ENCODE assay signal across 11 mouse cellular contexts in the genomic region with DNA sequence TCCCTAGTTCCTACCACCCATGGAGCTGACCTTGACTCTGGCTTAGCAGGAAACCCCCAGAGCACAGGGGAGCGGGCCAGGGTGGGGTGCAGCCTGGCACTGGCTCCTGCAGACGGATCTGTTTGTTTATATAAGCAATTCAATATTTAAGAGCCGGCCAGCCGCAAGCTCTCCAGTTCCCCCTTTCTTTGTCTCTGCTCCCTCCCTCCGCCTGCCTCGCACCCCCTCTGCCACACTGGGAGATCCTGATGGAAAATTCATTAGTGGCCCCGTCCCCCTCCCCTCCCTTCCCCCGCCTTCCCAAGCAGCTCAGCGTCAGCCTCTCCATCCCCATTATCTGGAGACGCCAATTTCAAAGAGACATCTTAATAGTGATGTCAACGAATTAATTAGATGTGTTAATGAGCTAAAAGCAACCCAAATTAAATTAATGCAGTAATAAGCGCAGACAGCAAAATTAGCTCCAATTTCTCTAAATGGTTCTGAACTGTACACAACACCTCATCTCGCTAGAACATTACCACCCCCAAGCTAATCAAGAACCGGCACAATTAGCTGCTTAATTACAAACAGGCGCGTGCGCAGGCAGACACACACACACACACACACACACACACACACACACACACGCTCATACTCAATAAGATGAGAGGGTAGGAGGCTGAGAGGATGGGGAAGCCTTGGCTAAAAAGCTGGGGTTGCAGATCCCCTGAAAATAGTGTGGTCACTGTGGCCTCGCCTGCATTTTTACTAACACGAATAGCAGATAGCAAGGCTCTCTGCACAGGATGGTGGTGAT. TPM values are rescaled to one million over a fixed set of nuclear protein-coding genes. Genes with fewer than 3 reads are reported as not detected.
DNase-seq lines count a peak whose midpoint lies in the region; ATAC-seq lines count a peak whose summit lies in the region.
"Had no signal": no experiment of that assay in that cellular context is flagged by ENCODE, and none has a peak within 500 bp of the region (broad histone marks: within the 10 kb centered on the region; RNA-seq: fewer than 3 reads in every experiment).

No protein-coding gene starts in this region.

- peak overlapping the region; percentile 20 for H3K9ac ChIP-seq in forebrain, embryonic 16.5 days (replicated peaks; ENCODE audit: low read depth, low read length)
- H3K9ac ChIP-seq in midbrain, embryonic 11.5 days (ENCODE audit: low read length) = 0 out of 2 replicates have a peak overlapping the region, but pooled peaks have one; percentile 3
- H3K9ac ChIP-seq: heart, embryonic 13.5 days had no signal

- H3K27ac ChIP-seq in forebrain, embryonic 16.5 days (ENCODE audit: low read length) = peak overlapping the region; percentile 58
- H3K27ac ChIP-seq in midbrain, embryonic 11.5 days (ENCODE audit: low read depth, low read length) = peak overlapping the region; percentile 51
- H3K27ac ChIP-seq: heart, embryonic 13.5 days had no signal

- H3K4me3 ChIP-seq in forebrain, embryonic 16.5 days (replicated peaks; ENCODE audit: low read length) = no peak overlapping the region
- no peak overlapping the region for H3K4me3 ChIP-seq in midbrain, embryonic 11.5 days (ENCODE audit: low read depth, low read length)
- H3K4me3 ChIP-seq: heart, embryonic 13.5 days had no signal

- H3K27me3 ChIP-seq in forebrain, embryonic 16.5 days (replicated peaks; ENCODE audit: control insufficient read depth, insufficient read depth, low read length) = peaks cover 68% of the 10 kb centered on the region
- H3K27me3 ChIP-seq in midbrain, embryonic 11.5 days (ENCODE audit: control insufficient read depth, insufficient read depth, low read length) = peaks cover 10% of the 10 kb centered on the region

- under 1% methylated on average over 20 of the region's 20 CpGs for WGBS in forebrain, embryonic 16.5 days
- 8% methylated on average over 20 of the region's 20 CpGs for WGBS in midbrain, embryonic 11.5 days

- peak; percentile 90 for ATAC-seq in forebrain, embryonic 16.5 days
- ATAC-seq in midbrain, embryonic 11.5 days (ENCODE audit: low FRiP score) = peak; percentile 52
- ATAC-seq in megakaryocyte-erythroid progenitor cell, adult 5-6 weeks (replicated peaks; ENCODE audit: low FRiP score, low TSS enrichment, poor library complexity, severe bottlenecking) = no peak

- DNase-seq in NIH3T3 (ENCODE audit: low read depth) = peak; percentile 25
- peak; percentile 57 for DNase-seq in brain, embryonic 18.5 days (ENCODE audit: low read depth, low spot score)
- DNase-seq in midbrain, embryonic 11.5 days (ENCODE audit: low spot score, missing footprints) = no peak
- no peak for DNase-seq in Muller cell, postnatal 12 days (ENCODE audit: inconsistent ontology term)
- no peak for DNase-seq in frontal cortex, adult 2 months (ENCODE audit: extremely low spot score in 1 of 2, low spot score in 1 of 2)
- no peak for DNase-seq in heart, postnatal 14 days
- DNase-seq: adrenal gland, postnatal 36 days; kidney, postnatal 14 days had no signal

- no peaks in the 10 kb centered on the region for H3K9me3 ChIP-seq in forebrain, embryonic 16.5 days (ENCODE audit: control insufficient read depth, low read length)
- no peaks in the 10 kb centered on the region for H3K9me3 ChIP-seq in midbrain, embryonic 11.5 days (ENCODE audit: control insufficient read depth, low read length)
- H3K9me3 ChIP-seq: heart, embryonic 13.5 days had no signal

- H3K4me1 ChIP-seq in forebrain, embryonic 16.5 days (replicated peaks; ENCODE audit: control insufficient read depth, insufficient read depth, low read length) = peaks cover 21% of the 10 kb centered on the region
- peaks cover 8% of the 10 kb centered on the region for H3K4me1 ChIP-seq in midbrain, embryonic 11.5 days (ENCODE audit: control insufficient read depth, insufficient read depth, low read length)

- peak overlapping the region; percentile 33 for H3K4me2 ChIP-seq in forebrain, embryonic 16.5 days (ENCODE audit: low read length)
- H3K4me2 ChIP-seq in midbrain, embryonic 11.5 days = peak overlapping the region; percentile 9; the same call in 1 of the 2 replicates
- H3K4me2 ChIP-seq: heart, embryonic 13.5 days had no signal

- intact Hi-C loops in heart, postnatal 14 days (cut with DNase I) = no loop called here

- H3K36me3 ChIP-seq in forebrain, embryonic 16.5 days (ENCODE audit: control insufficient read depth, insufficient read depth) = no peaks in the 10 kb centered on the region
- no peaks in the 10 kb centered on the region for H3K36me3 ChIP-seq in midbrain, embryonic 11.5 days (ENCODE audit: control insufficient read depth, insufficient read depth, low read length)
- H3K36me3 ChIP-seq: heart, embryonic 13.5 days had no signal

RNA-seq across cellular contexts. Expression of gene Micall2, which starts 54.1 kb away (rescaled TPM):
- polyA plus RNA-seq in forebrain, embryonic 16.5 days (2015; fragmentation: Nextera tagmentation; extraction: Ambion mirVana) = 3.8 and 5.7 TPM in 2 replicates
- 4.3 and 4.9 TPM in 2 replicates for polyA plus RNA-seq in midbrain, embryonic 11.5 days (2014; fragmentation: Nextera tagmentation; extraction: Ambion mirVana)
- 13.2 and 13.9 TPM in 2 replicates for total RNA-seq in megakaryocyte-erythroid progenitor cell, adult 5-6 weeks (2014; fragmentation: Nextera tagmentation)
- total RNA-seq in megakaryocyte-erythroid progenitor cell, adult 5-6 weeks (2017) = 2.6 and 5.7 TPM in 2 replicates
- polyA plus RNA-seq in frontal cortex, adult 2 months (2012; rRNA removed) = 1.9 and 2.5 TPM in 2 replicates
- 1 to 10 TPM; 3.7 to 4.1 TPM for total RNA-seq in heart, postnatal 14 days (2021)

Comparison
In these comparisons a context has a peak if more than half of its experiments do, and no peak if none do; other contexts are left out.
1. DNase-seq: peak in NIH3T3 (single experiment) and brain, embryonic 18.5 days (single experiment); none in midbrain, embryonic 11.5 days (single experiment), Muller cell, postnatal 12 days (single experiment), frontal cortex, adult 2 months (0 of 2) and heart, postnatal 14 days (0 of 2).